Mouse (Mus musculus) MEL (cell line): ENCODE data around the gene Mfn2. TPM values are rescaled to one million over a fixed set of nuclear protein-coding genes. Genes with fewer than 3 reads are reported as not detected.

Experiments
- DNase-seq: peaks from one replicate; pipeline ENCODE4 v3.0.0; 2011; ENCODE audit warnings: low read depth, low spot score
- H3K27ac ChIP-seq: 2 replicates; pipeline ENCODE4 v1.5.1; 2012; ENCODE audit warnings: low read depth, mild to moderate bottlenecking, control low read depth, low read length, moderate library complexity; ENCODE audit not compliant: control insufficient read depth
- H3K27me3 ChIP-seq, 2 experiments: fragments of 150-350 bp in 1 of 2; sonication (generic) in 1 of 2; 2 replicates each; pipeline ENCODE4 v1.6.1; 2012; ENCODE audit warnings: low read length in 2 of 2, mild to moderate bottlenecking in 2 of 2, improper control_type of control experiment in 1 of 2, moderate library complexity in 1 of 2; ENCODE audit not compliant: insufficient read depth in 2 of 2, control insufficient read depth in 1 of 2
- H3K36me3 ChIP-seq, 2 experiments: 2 replicates each; pipeline ENCODE4 v1.6.1; 2012 to 2014; ENCODE audit warnings: low read length in 2 of 2, improper control_type of control experiment in 1 of 2, inconsistent platforms in 1 of 2, mild to moderate bottlenecking in 1 of 2; ENCODE audit not compliant: insufficient read depth in 2 of 2, control insufficient read depth in 1 of 2
- H3K4me1 ChIP-seq, 2 experiments: fragments of 150-350 bp in 1 of 2; sonication (generic) in 1 of 2; 2 replicates each; pipeline ENCODE4 v1.6.1; 2012; ENCODE audit warnings: low read length in 2 of 2, improper control_type of control experiment in 1 of 2, mild to moderate bottlenecking in 1 of 2; ENCODE audit not compliant: insufficient read depth in 2 of 2, control insufficient read depth in 1 of 2
- H3K4me3 ChIP-seq, 2 experiments: fragments of 150-350 bp in 1 of 2; sonication (generic) in 1 of 2; 2 replicates each; pipeline ENCODE4 v1.5.1; 2012; ENCODE audit warnings: low read depth in 2 of 2, low read length in 2 of 2, mild to moderate bottlenecking in 2 of 2, moderate library complexity in 2 of 2, control low read depth in 1 of 2, improper control_type of control experiment in 1 of 2; ENCODE audit not compliant: control insufficient read depth in 1 of 2, insufficient read depth in 1 of 2
- H3K79me2 ChIP-seq: 2 replicates; pipeline ENCODE4 v1.6.1; 2012; ENCODE audit warnings: mild to moderate bottlenecking, low read length, moderate library complexity; ENCODE audit not compliant: control insufficient read depth, poor library complexity, insufficient read depth
- H3K9ac ChIP-seq: 2 replicates; pipeline ENCODE4 v1.6.1; 2012; ENCODE audit warnings: low read depth, mild to moderate bottlenecking, control low read depth, low read length, moderate library complexity; ENCODE audit not compliant: control insufficient read depth, poor library complexity, severe bottlenecking
- H3K9me3 ChIP-seq: fragments of 150-350 bp; sonication (generic); replicated peaks from 2 replicates; pipeline ENCODE4 v1.6.1; 2012; ENCODE audit warnings: mild to moderate bottlenecking, low read length, improper control_type of control experiment, moderate library complexity; ENCODE audit not compliant: insufficient read depth
- CHD1 ChIP-seq: IDR thresholded peaks from 2 replicates; pipeline ENCODE4 v1.6.1; 2012; ENCODE audit warnings: low read depth, mild to moderate bottlenecking, inconsistent platforms, low read length, improper control_type of control experiment
- E2F4 ChIP-seq: IDR thresholded peaks from 2 replicates; pipeline ENCODE4 v1.6.1; 2011; ENCODE audit warnings: low read depth, low read length, improper control_type of control experiment, borderline replicate concordance
- ELF1 ChIP-seq: IDR thresholded peaks from 2 replicates; pipeline ENCODE4 v1.6.1; 2014; ENCODE audit warnings: low read depth, mild to moderate bottlenecking, inconsistent platforms, low read length, improper control_type of control experiment, moderate library complexity
- ETS1 ChIP-seq: IDR thresholded peaks from 2 replicates; pipeline ENCODE4 v1.6.1; 2012; ENCODE audit warnings: low read depth, mild to moderate bottlenecking, inconsistent platforms, low read length, improper control_type of control experiment, moderate library complexity
- GABPA ChIP-seq: IDR thresholded peaks from 2 replicates; pipeline ENCODE4 v1.6.1; 2012; ENCODE audit warnings: low read depth, mild to moderate bottlenecking, inconsistent platforms, low read length, improper control_type of control experiment, moderate library complexity
- GATA1 ChIP-seq: IDR thresholded peaks from 2 replicates; pipeline ENCODE4 v1.6.1; 2011; ENCODE audit warnings: low read depth, low read length, improper control_type of control experiment
- HCFC1 ChIP-seq: IDR thresholded peaks from 2 replicates; pipeline ENCODE4 v1.6.1; 2012; ENCODE audit warnings: low read depth, mild to moderate bottlenecking, inconsistent platforms, low read length, improper control_type of control experiment, moderate library complexity
- KAT2A ChIP-seq: conservative IDR thresholded peaks from 2 replicates; pipeline ENCODE4 v1.6.1; 2012; ENCODE audit warnings: low read depth, low read length, improper control_type of control experiment, inconsistent platforms
- MAFK ChIP-seq: IDR thresholded peaks from 2 replicates; pipeline ENCODE4 v1.6.1; 2011; ENCODE audit warnings: low read depth, mild to moderate bottlenecking, low read length, improper control_type of control experiment, borderline replicate concordance
- MAX ChIP-seq: IDR thresholded peaks from 2 replicates; pipeline ENCODE4 v1.6.1; 2011; ENCODE audit warnings: low read length, improper control_type of control experiment
- MAZ ChIP-seq: IDR thresholded peaks from 2 replicates; pipeline ENCODE4 v1.6.1; 2012; ENCODE audit warnings: low read depth, mild to moderate bottlenecking, inconsistent platforms, low read length, improper control_type of control experiment
- MEF2A ChIP-seq: IDR thresholded peaks from 2 replicates; pipeline ENCODE4 v1.6.1; 2014; ENCODE audit warnings: low read depth, mild to moderate bottlenecking, inconsistent platforms, low read length, improper control_type of control experiment; ENCODE audit not compliant: poor library complexity, insufficient replicate concordance, severe bottlenecking; ENCODE audit errors: extremely low read depth
- MXI1 ChIP-seq: IDR thresholded peaks from 2 replicates; pipeline ENCODE4 v1.6.1; 2011; ENCODE audit warnings: mild to moderate bottlenecking, low read depth, low read length, improper control_type of control experiment
- MYC ChIP-seq: IDR thresholded peaks from 2 replicates; pipeline ENCODE4 v1.6.1; 2011; ENCODE audit warnings: low read depth, mild to moderate bottlenecking, low read length, improper control_type of control experiment, moderate library complexity
- NELFE ChIP-seq: IDR thresholded peaks from 2 replicates; pipeline ENCODE4 v1.6.1; 2011; ENCODE audit warnings: low read depth, low read length, improper control_type of control experiment
- NRF1 ChIP-seq: IDR thresholded peaks from 2 replicates; pipeline ENCODE4 v1.6.1; 2014; ENCODE audit warnings: low read depth, mild to moderate bottlenecking, inconsistent platforms, low read length, improper control_type of control experiment, moderate library complexity; ENCODE audit not compliant: poor library complexity, insufficient read depth, severe bottlenecking
- POLR2A ChIP-seq, 2 experiments: IDR thresholded peaks; 2 replicates each; pipeline ENCODE4 v1.6.1; 2011 to 2012; ENCODE audit warnings: low read length in 2 of 2, mild to moderate bottlenecking in 2 of 2, control low read depth in 1 of 2, improper control_type of control experiment in 1 of 2, low read depth in 1 of 2, moderate library complexity in 1 of 2; ENCODE audit not compliant: control insufficient read depth in 1 of 2, insufficient read depth in 1 of 2, poor library complexity in 1 of 2
- POLR2AphosphoS2 ChIP-seq: IDR thresholded peaks from 2 replicates; pipeline ENCODE4 v1.6.1; 2011; ENCODE audit warnings: low read length, improper control_type of control experiment
- POLR2AphosphoS5 ChIP-seq: IDR thresholded peaks from 2 replicates; pipeline ENCODE4 v1.6.1; 2012; ENCODE audit warnings: low read depth, borderline replicate concordance, mild to moderate bottlenecking, inconsistent platforms, low read length, moderate library complexity, mixed read lengths
- RCOR1 ChIP-seq: IDR thresholded peaks from 2 replicates; pipeline ENCODE4 v1.6.1; 2012; ENCODE audit warnings: low read depth, mild to moderate bottlenecking, inconsistent platforms, low read length, improper control_type of control experiment
- SIN3A ChIP-seq: IDR thresholded peaks from 2 replicates; pipeline ENCODE4 v1.6.1; 2012; ENCODE audit warnings: low read length, improper control_type of control experiment, inconsistent platforms
- SMC3 ChIP-seq: IDR thresholded peaks from 2 replicates; pipeline ENCODE4 v1.6.1; 2011; ENCODE audit warnings: low read depth, low read length, improper control_type of control experiment
- TAL1 ChIP-seq: IDR thresholded peaks from 2 replicates; pipeline ENCODE4 v1.6.1; 2012; ENCODE audit warnings: mild to moderate bottlenecking, inconsistent platforms, low read length, moderate library complexity, mixed read lengths
- TBP ChIP-seq: IDR thresholded peaks from 2 replicates; pipeline ENCODE4 v1.8.0; 2011; ENCODE audit warnings: low read depth, low read length, improper control_type of control experiment
- TCF12 ChIP-seq: IDR thresholded peaks from 2 replicates; pipeline ENCODE4 v1.6.1; 2014; ENCODE audit warnings: low read depth, mild to moderate bottlenecking, inconsistent platforms, low read length, improper control_type of control experiment, moderate library complexity
- USF1 ChIP-seq: IDR thresholded peaks from 2 replicates; pipeline ENCODE4 v1.6.1; 2014; ENCODE audit warnings: low read depth, mild to moderate bottlenecking, inconsistent platforms, low read length, improper control_type of control experiment, moderate library complexity
- ZKSCAN1 ChIP-seq: IDR thresholded peaks from 2 replicates; pipeline ENCODE4 v1.6.1; 2012; ENCODE audit warnings: low read depth, mild to moderate bottlenecking, inconsistent platforms, low read length, improper control_type of control experiment, moderate library complexity
- ZMIZ1 ChIP-seq: IDR thresholded peaks from 2 replicates; pipeline ENCODE4 v1.6.1; 2012; ENCODE audit warnings: low read depth, mild to moderate bottlenecking, inconsistent platforms, low read length, improper control_type of control experiment, moderate library complexity
- ZNF384 ChIP-seq: IDR thresholded peaks from 2 replicates; pipeline ENCODE4 v1.6.1; 2012; ENCODE audit warnings: low read depth, mild to moderate bottlenecking, inconsistent platforms, low read length, improper control_type of control experiment
- polyA plus RNA-seq, 2 experiments: library from polyadenylated mRNA; stranded (reverse) in 1 of 2; unstranded in 1 of 2; fragments of >175 nt in 1 of 2; fragments of >200 nt in 1 of 2; gene quantifications; 2 replicates each; pipeline versions ENCODE4 v1.2.1 to v1.2.4; 2012; ENCODE audit warnings: low replicate concordance in 2 of 2, low read depth in 1 of 2; ENCODE audit not compliant: insufficient read length in 2 of 2, insufficient read depth in 1 of 2, missing spikeins in 1 of 2
- total RNA-seq: library from RNA; depleted of rRNA; stranded (reverse); fragments of 300-350 nt; gene quantifications from 2 replicates; pipeline ENCODE4 v1.2.3, GENCODE M21; 2012

Mfn2 gene
- total and polyA plus RNA-seq, 3 experiments: 19.0 to 32.8 TPM; not detected in 1

- Histone ChIP-seq H3K79me2 (peaks cover 36% of the 10 kb centered on the region), H3K36me3 (peaks cover 0 to 8% of the 10 kb centered on the region in 2 experiments), H3K4me1 (peaks cover 7 to 30% of the 10 kb centered on the region in 2 experiments), H3K9me3 (no peaks in the 10 kb centered on the region), H3K27ac (peak overlapping the region; percentile 18; the same call in 1 of the 2 replicates), H3K27me3 (no peaks in the 10 kb centered on the region), H3K4me3 (peak overlapping the region; percentile 77 to 96), H3K9ac (peak overlapping the region; percentile 86)
- peak; percentile 1; the same call in 1 of the 2 replicates for TF ChIP-seq SIN3A
- TF ChIP-seq TCF12: no peak
- peak; percentile 37 for DNase-seq
Measured at GRCm38 (mm10) chr4:147941045-147942020, 36.8 kb upstream of the Mfn2 start.

DNA sequence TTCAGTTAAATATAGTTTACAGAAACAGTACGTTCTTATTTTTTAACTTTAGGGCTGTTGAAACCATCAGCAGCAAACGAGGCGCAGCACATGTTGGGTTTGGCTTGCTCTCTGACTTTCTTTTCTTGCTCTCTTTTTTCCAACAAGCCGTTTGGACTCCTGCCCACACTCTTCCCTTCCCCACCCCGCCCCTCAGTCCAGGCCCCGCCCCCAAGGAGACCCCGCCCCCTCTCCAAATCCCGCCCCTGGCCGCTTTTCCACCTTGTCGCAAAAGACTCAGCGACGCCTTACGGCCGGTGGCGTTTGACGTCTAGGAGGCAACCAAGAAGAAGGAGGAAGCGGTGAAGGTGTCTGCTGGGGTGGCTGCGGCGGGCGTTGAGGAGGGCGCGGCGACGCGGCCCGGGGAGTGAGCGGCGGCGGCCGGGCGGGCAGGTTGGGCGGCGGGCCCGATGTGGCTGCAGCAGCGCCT, 36.1 kb upstream of the Mfn2 start, which contains the start of gene 2510039O18Rik:
2510039O18Rik (plus strand) TSS at position 320 of the 469 bp plus-strand sequence.
- no peaks in the 10 kb centered on the region for H3K27me3 ChIP-seq
- no peaks in the 10 kb centered on the region for H3K9me3 ChIP-seq
- peak; percentile 92 for DNase-seq
- H3K36me3 ChIP-seq: peaks cover 0 to 12% of the 10 kb centered on the region in 2 experiments; a peak in 3 of 4 replicates
- peak within 1 kb of the TSS; percentile 86 for H3K9ac ChIP-seq
- peaks cover 34% of the 10 kb centered on the region for H3K79me2 ChIP-seq
- H3K4me3 ChIP-seq: peak within 1 kb of the TSS; percentile 77 to 96
- peak within 1 kb of the TSS; percentile 67 for H3K27ac ChIP-seq
- H3K4me1 ChIP-seq: peaks cover 7 to 34% of the 10 kb centered on the region in 2 experiments
- TF ChIP-seq NELFE (peak; percentile 84), GABPA (no peak), TAL1 (no peak), ELF1 (peak; percentile 79), ETS1 (0 out of 2 replicates have a peak, but pooled peaks have one; percentile 7), SMC3 (no peak), TBP (no peak), POLR2AphosphoS5 (no peak), ZKSCAN1 (no peak), GATA1 (no peak), MXI1 (peak; percentile 80), RCOR1 (no peak), MAZ (peak; percentile 75), HCFC1 (peak; percentile 84), E2F4 (no peak), ZMIZ1 (peak; percentile 70), MYC (peak; percentile 73), NRF1 (0 out of 2 replicates have a peak, but pooled peaks have one; percentile 15), MEF2A (no peak), POLR2AphosphoS2 (peak; percentile 44; the same call in 1 of the 2 replicates), KAT2A (peak; percentile 67), POLR2A (IDR thresholded peaks at IDR 0.05; ENCODE audit: control insufficient read depth in 1 of 2, insufficient read depth in 1 of 2, low read depth in 1 of 2, low read length in 2 of 2, poor library complexity in 1 of 2) (peak; percentile 69 to 71; a peak in 3 of 4 replicates), CHD1 (0 out of 2 replicates have a peak, but pooled peaks have one; percentile 65), SIN3A (peak; percentile 76), MAX (peak; percentile 63), ZNF384 (peak; percentile 44; the same call in 1 of the 2 replicates), USF1 (no peak), MAFK (no peak)
